Mouse (Mus musculus) spleen, adult 2 months (tissue): ENCODE results near the gene Kif1b.

Experiments used
- CTCF ChIP-seq: fragments of 200-500 bp; IDR thresholded peaks from 2 replicates; pipeline ENCODE4 v1.5.1; 2011; ENCODE audit warnings: mild to moderate bottlenecking, inconsistent platforms; ENCODE audit not compliant: insufficient read depth, insufficient read length, insufficient replicate concordance; ENCODE audit errors: extremely low read depth
- POLR2A ChIP-seq: fragments of 200-500 bp; IDR thresholded peaks from 2 replicates; pipeline ENCODE4 v1.6.1; 2011; ENCODE audit warnings: low read depth, low read length, inconsistent platforms

- no peak for TF ChIP-seq POLR2A
- TF ChIP-seq CTCF: no peak
These were observed 134.8 kb downstream of the Kif1b start for GRCm38 (mm10) chr4:149172666-149173065.
